Mouse (Mus musculus) hindbrain, embryonic 10.5 days (tissue): ENCODE measurements around the gene Lenep. TPM values are rescaled to one million over a fixed set of nuclear protein-coding genes. Genes with fewer than 3 reads are reported as not detected.

Experiments used
- DNase-seq: peaks from one replicate; pipeline ENCODE4 v3.0.0-alpha.2; 2017; ENCODE audit warnings: low spot score
- H3K27ac ChIP-seq: fragments of 300-500 bp; sonication (generic); 2 replicates; pipeline ENCODE4 v1.5.1; 2016; ENCODE audit warnings: mild to moderate bottlenecking, moderate library complexity
- H3K27me3 ChIP-seq: fragments of 300-500 bp; sonication (generic); 2 replicates; pipeline ENCODE4 v1.6.1; 2016; ENCODE audit warnings: mild to moderate bottlenecking; ENCODE audit not compliant: poor library complexity, insufficient read depth, severe bottlenecking
- H3K36me3 ChIP-seq: fragments of 300-500 bp; sonication (generic); 2 replicates; pipeline ENCODE4 v1.6.1; 2016; ENCODE audit warnings: mild to moderate bottlenecking, moderate library complexity
- H3K4me1 ChIP-seq: fragments of 300-500 bp; sonication (generic); replicated peaks from 2 replicates; pipeline ENCODE4 v1.6.1; 2016; ENCODE audit warnings: mild to moderate bottlenecking
- H3K4me3 ChIP-seq: fragments of 300-500 bp; sonication (generic); 2 replicates; pipeline ENCODE4 v1.5.1; 2016; ENCODE audit warnings: mild to moderate bottlenecking, moderate library complexity
- H3K9me3 ChIP-seq: fragments of 300-500 bp; sonication (generic); 2 replicates; pipeline ENCODE4 v1.6.1; 2016; ENCODE audit warnings: mild to moderate bottlenecking, moderate library complexity
- WGBS: fragments of 180-500 bp; shearing (Covaris S2); methylation state at CpG from one replicate; pipeline ENCODE4 v1.1.7; 2016; 5-methylcytosine and 5-hydroxymethylcytosine counted together
- polyA plus RNA-seq: library from polyadenylated mRNA; unstranded; fragments of >200 nt; fragmentation: Nextera tagmentation; extraction: Ambion mirVana; gene quantifications from 2 replicates; pipeline ENCODE4 v1.2.1, GENCODE M21; 2016

Gene Lenep
- polyA plus RNA-seq, 1 experiment from 2014 or later = 1.7 TPM

DNA sequence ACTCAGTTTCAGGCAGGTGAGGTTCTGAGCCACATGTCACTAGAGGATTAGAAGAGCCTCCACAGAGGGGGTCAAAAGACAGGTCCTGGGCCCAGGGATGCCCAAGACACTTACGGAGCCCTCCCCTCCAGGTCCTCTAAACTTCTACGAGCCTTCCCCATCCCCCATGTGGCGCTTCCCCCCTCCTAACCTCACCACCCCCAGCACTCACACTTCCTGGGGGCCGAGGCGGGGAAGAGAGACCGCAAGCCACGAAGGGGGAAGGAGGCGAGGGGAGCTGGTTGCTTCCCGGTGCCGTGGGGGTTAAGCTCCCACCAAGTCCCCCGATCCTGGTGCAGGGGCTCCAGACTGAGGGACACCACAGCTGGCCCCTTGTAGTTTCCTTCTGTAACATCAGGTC is 17.1 kb downstream of the Lenep start:
- H3K4me3 ChIP-seq = no peak overlapping the region
- 43% methylated on average over 11 of the region's 11 CpGs for WGBS
- peaks cover 8% of the 10 kb centered on the region; the same call in 1 of the 2 replicates for H3K36me3 ChIP-seq
- peaks cover 11% of the 10 kb centered on the region for H3K27me3 ChIP-seq
- DNase-seq = no peak
- peaks cover 48% of the 10 kb centered on the region for H3K4me1 ChIP-seq
- no peaks in the 10 kb centered on the region for H3K9me3 ChIP-seq
- no peak overlapping the region for H3K27ac ChIP-seq

DNA sequence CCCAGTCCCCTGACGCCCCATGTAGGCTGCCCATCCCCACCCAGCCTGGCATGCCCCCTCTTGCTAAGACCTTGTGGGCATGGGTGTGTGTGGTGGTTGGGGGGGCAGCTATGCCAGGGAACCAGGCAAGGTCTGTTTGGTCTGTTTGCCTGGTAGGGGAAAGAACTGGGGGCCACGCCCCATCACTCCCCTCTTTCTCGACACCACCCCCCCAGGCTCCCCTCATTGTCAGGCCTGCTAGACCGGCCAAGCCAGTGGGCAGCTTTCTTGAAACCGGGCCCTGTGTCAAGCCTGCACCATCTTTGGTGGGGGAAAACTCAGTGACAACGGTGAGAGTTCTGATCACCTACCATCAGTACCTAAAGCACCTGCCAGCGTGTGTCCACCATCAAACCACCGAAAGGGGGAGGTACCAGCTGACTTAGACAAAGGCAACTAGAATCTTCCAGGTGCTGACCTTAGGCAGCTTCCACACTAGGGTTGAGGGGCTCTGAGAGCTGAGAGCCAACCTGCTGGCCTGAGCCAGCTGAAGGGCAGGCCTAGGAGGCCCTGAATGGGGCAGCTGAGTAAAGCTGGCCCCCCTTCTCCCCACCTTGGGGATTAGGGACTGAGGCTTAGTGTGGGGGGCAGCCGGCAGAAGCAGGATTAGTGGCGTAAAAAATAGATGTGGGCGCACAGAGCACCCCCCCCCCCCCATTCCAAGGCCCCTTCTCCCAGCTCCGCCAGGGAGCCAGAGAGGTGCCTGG is 18.1 kb downstream of the Lenep start:
- Histone ChIP-seq H3K4me1 (peaks cover 48% of the 10 kb centered on the region), H3K9me3 (no peaks in the 10 kb centered on the region), H3K27ac (peak overlapping the region; percentile 50), H3K27me3 (peaks cover 6% of the 10 kb centered on the region; the same call in 1 of the 2 replicates), H3K36me3 (peaks cover 16% of the 10 kb centered on the region; the same call in 1 of the 2 replicates), H3K4me3 (peak overlapping the region; percentile 2; the same call in 1 of the 2 replicates)
- no peak for DNase-seq
- 70% methylated on average over 12 of the region's 12 CpGs for WGBS

DNA sequence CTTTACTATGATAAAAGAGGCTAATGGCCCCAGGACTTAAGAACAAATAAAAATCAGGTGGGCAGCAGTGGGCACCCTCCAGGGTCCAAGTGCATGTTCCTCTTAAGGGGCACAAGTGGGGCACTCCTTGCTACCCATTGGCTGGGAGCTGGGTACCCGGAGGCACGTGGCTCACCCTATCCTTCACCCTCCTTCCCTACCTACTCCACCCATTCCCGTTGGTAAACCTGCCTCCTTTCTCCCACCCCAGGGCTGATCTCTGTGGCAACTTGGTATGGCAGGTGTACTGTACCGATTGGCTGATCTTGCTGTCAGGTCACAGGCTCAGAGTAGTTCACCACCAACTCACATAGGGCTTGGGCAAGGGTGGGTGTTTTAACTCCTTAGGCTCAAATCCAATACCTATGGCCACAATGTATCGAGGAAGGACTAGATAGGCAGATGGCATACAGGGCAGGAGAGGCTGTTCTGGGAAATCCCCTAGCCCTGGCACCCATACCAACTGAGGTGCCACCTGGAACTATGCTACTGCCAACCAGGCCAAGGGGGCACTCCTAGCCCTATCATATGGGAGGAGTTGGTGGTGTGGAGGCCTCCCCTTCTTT is 18.8 kb downstream of the Lenep start:
- no peak overlapping the region for H3K4me3 ChIP-seq
- no peak for DNase-seq
- H3K4me1 ChIP-seq = peaks cover 55% of the 10 kb centered on the region
- H3K9me3 ChIP-seq = no peaks in the 10 kb centered on the region
- peaks cover 6% of the 10 kb centered on the region; the same call in 1 of the 2 replicates for H3K27me3 ChIP-seq
- H3K36me3 ChIP-seq = peaks cover 18% of the 10 kb centered on the region; the same call in 1 of the 2 replicates
- WGBS = 87% methylated on average over 5 of the region's 5 CpGs
- H3K27ac ChIP-seq = no peak overlapping the region

DNA sequence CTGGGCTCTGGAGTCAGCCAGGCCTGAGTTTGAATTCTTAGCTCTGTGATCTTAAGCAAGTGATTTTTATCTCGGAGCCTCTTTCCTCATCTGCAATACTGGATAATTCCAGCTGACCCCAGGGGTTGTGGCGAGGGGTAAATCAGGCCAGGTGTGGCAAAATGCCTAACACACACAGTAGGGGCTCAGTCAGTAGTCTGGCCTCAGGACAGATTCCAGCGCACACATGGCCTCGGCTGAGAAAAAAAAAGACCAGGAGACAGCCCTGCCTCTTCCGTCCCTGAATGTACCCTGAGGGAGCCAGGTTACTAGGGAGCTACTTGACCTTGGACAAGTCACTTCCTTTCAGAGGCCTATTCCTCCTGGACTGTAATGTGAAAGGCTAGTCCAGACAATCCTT is 19.6 kb downstream of the Lenep start:
- WGBS = 88% methylated on average over 5 of the region's 5 CpGs
- Histone ChIP-seq H3K36me3 (peaks cover 18% of the 10 kb centered on the region; the same call in 1 of the 2 replicates), H3K4me1 (peaks cover 55% of the 10 kb centered on the region), H3K27ac (no peak overlapping the region), H3K9me3 (no peaks in the 10 kb centered on the region), H3K27me3 (peaks cover 6% of the 10 kb centered on the region; the same call in 1 of the 2 replicates), H3K4me3 (no peak overlapping the region)
- no peak for DNase-seq

DNA sequence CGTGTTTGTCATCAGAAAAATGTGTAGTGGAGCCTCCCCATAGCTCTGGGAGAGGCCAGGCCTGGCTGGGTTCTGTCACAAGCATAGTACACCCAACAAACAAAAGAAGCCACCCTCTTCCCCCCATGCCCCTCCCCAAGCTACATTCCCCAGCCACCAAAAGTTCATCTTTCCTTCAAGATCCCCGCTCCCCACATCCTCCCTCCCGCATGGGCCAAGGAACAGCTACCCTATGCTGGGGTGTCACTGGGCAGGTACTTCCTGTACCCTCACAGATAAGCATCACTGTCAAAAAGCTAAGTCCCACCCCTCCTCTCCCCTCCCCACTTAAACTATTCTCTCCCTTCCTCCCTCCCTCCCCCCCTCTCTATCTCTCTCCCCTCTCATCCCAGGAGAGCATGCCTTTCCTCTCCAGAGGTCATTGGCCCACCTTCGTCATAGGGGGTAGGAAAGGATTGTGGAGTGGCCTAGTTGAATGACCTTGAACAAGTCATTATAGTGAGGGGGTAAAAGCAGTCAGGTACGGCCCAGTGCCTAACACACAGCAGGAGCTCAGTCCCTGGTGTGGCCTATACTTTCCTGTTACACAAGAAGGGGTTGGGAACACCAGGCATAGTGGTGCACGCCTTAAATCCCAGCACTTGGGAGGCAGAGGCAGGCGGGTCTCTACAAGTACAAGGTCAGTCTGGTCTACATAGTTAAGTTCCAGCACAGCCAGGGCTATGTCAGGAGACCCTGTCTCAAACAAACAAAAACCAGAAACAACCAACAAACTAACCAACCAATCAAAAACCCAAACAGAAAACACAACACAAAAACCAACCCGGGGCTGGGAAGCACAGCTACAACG is 20.3 kb downstream of the Lenep start:
- Histone ChIP-seq H3K27me3 (peaks cover 6% of the 10 kb centered on the region; the same call in 1 of the 2 replicates), H3K4me1 (peaks cover 54% of the 10 kb centered on the region), H3K9me3 (no peaks in the 10 kb centered on the region), H3K27ac (no peak overlapping the region), H3K4me3 (no peak overlapping the region), H3K36me3 (peaks cover 18% of the 10 kb centered on the region; the same call in 1 of the 2 replicates)
- DNase-seq = no peak
- WGBS = 85% methylated on average over 9 of the region's 9 CpGs

DNA sequence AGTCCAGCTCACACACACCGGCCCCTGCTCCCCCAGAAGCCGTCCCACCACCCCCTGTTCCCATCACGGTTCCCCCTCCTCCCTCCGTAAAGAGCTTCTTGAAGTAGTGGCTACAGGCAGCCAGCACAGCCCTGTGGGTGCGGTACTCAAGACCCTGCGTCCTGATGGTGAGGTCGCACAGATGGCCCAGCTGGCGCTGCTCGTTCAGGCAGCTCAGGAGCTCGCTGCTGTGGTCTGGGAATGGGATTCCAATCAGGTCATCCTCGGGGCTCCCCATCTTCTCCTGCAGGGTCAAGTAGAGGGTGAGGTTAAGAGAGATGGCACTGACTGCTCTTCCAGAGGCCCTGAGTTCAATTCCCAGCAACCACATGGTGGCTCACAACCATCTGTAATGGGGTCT is 21.4 kb downstream of the Lenep start:
- 86% methylated on average over 11 of the region's 11 CpGs for WGBS
- Histone ChIP-seq H3K9me3 (no peaks in the 10 kb centered on the region), H3K36me3 (peaks cover 18% of the 10 kb centered on the region; the same call in 1 of the 2 replicates), H3K4me3 (no peak overlapping the region), H3K27ac (no peak overlapping the region), H3K27me3 (peaks cover 6% of the 10 kb centered on the region; the same call in 1 of the 2 replicates), H3K4me1 (peaks cover 44% of the 10 kb centered on the region)
- no peak for DNase-seq

DNA sequence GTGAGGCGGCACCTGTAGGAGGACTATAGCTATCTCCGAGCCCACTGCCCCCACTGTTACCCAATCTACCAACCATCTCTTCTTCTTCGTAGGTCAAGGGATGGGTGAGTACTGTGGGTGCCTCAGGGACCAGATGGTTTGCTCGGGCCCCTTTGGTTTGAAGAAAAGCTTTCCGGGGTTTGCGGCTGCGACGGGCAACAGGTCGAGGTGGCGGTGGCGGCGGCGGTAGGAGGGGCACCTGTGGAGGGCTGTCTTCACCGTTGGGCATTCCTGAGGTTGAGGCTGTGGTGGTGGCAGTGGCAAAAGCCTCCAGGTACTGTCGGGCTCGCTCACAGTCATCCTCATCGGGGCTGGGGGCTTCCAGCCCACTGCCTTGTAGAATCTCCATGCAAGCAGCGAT is 21.9 kb downstream of the Lenep start:
- Histone ChIP-seq H3K4me1 (peaks cover 42% of the 10 kb centered on the region), H3K27me3 (peaks cover 3% of the 10 kb centered on the region; the same call in 1 of the 2 replicates), H3K27ac (no peak overlapping the region), H3K9me3 (no peaks in the 10 kb centered on the region), H3K36me3 (peaks cover 18% of the 10 kb centered on the region; the same call in 1 of the 2 replicates), H3K4me3 (no peak overlapping the region)
- WGBS = 92% methylated on average over 18 of the region's 18 CpGs
- no peak for DNase-seq

DNA sequence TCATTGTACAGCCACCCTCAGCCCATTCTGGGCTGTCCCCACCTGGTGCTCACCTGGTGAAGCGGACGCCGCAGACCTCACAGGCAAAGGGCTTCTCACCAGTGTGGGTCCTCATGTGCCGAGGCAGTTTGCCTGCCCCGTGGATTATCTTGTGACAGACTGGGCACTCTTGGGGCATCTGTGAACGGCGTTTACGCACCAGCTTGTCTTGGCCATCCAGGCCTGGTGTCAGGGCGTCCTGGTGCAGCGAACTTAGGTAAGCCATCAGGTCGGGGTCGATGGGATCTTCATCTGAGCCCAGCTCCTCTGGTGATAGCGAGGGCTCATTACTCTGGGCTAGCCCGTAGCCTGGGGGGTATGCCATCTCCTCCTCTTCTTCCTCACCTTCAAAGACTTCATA is 22.3 kb downstream of the Lenep start:
- H3K27ac ChIP-seq = no peak overlapping the region
- H3K4me3 ChIP-seq = no peak overlapping the region
- H3K9me3 ChIP-seq = no peaks in the 10 kb centered on the region
- H3K27me3 ChIP-seq = no peaks in the 10 kb centered on the region
- WGBS = 93% methylated on average over 14 of the region's 14 CpGs
- peaks cover 18% of the 10 kb centered on the region; the same call in 1 of the 2 replicates for H3K36me3 ChIP-seq
- H3K4me1 ChIP-seq = peaks cover 38% of the 10 kb centered on the region
- DNase-seq = no peak

DNA sequence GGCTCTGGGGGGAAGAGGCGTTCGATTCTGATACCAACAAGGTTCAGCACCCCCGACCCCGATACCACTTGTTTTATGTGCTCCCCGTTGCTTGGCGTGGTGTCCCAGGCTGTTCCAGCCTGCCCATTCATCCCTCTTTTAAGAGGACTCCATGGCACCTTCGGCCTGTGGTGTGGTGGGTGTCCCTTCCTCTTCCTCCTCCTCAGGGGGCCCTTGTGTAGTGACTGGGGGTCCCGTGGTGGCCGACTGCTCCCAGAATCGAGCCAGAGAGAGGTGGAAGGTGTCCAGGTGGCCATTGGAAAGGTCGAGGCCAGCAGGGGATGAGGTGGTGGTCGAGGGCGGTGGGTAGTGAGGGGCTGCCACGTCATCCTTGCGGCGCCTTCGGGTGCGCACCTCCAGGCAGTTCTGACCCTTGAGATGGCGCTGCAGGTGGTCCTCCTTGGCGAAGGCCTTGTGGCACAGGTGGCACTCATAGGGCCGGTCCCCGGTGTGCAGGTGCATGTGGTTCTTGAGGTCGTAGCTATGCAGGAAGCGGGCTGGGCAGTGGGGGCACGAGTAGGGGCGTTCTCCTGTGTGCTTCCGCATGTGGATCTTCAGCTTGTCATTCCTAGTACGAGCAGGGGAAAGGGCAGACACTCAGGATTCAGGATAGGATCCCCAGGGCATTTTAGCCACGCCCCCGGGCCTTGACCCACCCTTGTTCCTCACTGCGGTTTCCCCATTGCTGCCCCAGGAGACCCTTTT is 23.0 kb downstream of the Lenep start:
- H3K4me3 ChIP-seq = peak overlapping the region; percentile 65; the same call in 1 of the 2 replicates
- peaks cover 31% of the 10 kb centered on the region for H3K4me1 ChIP-seq
- H3K36me3 ChIP-seq = peaks cover 18% of the 10 kb centered on the region; the same call in 1 of the 2 replicates
- DNase-seq = no peak
- WGBS = 87% methylated on average over 31 of the region's 31 CpGs
- H3K9me3 ChIP-seq = no peaks in the 10 kb centered on the region
- H3K27ac ChIP-seq = peak overlapping the region; percentile 93
- no peaks in the 10 kb centered on the region for H3K27me3 ChIP-seq

DNA sequence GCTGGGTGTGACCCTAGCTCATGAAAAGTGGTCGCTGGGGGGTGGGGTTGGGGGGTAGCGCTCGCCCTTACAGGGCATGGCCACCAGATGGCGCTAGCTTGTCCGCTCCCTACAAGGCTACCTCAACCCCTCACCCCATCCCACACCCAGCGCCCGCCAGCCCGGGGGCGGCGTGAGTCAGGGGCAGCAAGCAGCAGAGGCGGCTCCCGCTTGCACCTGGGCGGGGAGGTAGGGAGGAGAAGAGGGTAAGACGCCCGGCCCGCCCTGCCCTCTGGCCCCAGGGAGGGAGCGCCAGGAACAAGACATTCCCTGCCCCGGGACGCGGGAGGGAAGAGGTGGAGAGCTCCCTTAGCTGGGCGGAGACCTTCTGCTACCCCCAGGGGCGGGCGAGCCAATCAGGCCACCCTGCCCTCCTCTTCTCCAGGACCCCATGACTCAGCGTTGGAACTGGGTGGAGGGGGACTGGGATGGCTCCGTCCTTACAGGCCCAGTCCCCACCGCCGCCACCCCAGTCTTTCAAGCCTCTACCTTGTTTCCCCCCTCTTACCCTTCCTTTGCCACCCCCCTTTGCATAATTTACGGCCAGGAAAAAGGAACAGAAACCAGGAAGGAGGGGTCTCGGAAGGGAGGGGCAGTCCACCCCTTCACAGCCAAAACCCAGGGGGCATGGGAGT is 24.1 kb downstream of the Lenep start:
- peak overlapping the region; percentile 65 for H3K4me3 ChIP-seq
- H3K27ac ChIP-seq = peak overlapping the region; percentile 93
- no peaks in the 10 kb centered on the region for H3K27me3 ChIP-seq
- H3K36me3 ChIP-seq = peaks cover 18% of the 10 kb centered on the region; the same call in 1 of the 2 replicates
- DNase-seq = peak; percentile 90
- 1% methylated on average over 29 of the region's 29 CpGs for WGBS
- H3K4me1 ChIP-seq = peaks cover 25% of the 10 kb centered on the region
- H3K9me3 ChIP-seq = no peaks in the 10 kb centered on the region

DNA sequence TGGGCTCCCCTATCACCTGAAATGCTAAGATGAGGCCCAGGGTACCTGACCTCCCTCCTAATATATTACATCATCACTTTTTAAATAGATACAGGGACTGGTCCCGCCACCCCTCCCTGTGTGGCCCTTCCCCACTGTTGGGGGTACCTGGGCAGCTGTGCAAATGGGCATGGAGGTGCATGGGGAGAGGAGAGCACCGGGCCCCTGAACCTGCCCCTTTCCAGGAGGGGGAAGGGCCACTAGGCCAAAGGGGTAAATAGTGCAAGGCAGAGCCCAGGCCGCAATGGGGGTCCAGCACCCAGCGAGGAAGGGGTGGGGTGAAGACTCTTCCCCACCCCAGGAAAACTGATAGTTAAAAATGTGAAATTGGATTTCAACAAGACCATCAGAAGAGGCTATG is 24.8 kb downstream of the Lenep start:
- Histone ChIP-seq H3K27ac (peak overlapping the region; percentile 93), H3K36me3 (peaks cover 18% of the 10 kb centered on the region; the same call in 1 of the 2 replicates), H3K27me3 (no peaks in the 10 kb centered on the region), H3K9me3 (no peaks in the 10 kb centered on the region), H3K4me1 (peaks cover 25% of the 10 kb centered on the region), H3K4me3 (peak overlapping the region; percentile 65)
- 67% methylated on average over 4 of the region's 4 CpGs for WGBS
- DNase-seq = no peak
